In the genomic region with DNA sequence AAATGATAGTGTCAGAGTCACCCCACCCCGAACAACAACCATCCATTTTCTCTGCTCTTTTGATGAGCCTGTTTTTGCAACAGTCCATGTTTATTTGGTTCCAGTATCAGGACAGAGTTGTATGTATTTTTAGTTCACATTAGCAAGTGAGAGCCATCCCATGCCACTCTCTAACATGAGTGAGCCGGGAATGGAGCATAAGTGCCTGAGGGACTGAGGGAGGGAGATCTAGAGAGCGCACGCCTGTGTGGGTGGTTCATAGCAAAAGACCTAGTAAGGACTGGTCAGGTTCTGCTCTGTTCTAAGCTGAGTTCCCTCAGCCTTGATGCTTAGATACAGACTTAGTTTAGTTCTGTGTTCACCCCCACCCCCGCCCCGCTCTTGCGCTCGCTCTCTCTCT, we compare ENCODE assay signal across 15 mouse cellular contexts.
"Had no signal": no experiment of that assay in that cellular context is flagged by ENCODE, and none has a peak within 500 bp of the region (broad histone marks: within the 10 kb centered on the region; RNA-seq: fewer than 3 reads in every experiment).

No protein-coding gene starts in this region.

- DNase-seq: kidney, adult 18-20 months; kidney, postnatal 10 days; kidney, postnatal 4 days; liver; liver, embryonic 13.5 days; liver, postnatal 0 days; thymus, postnatal 4 days had no signal

- H3K27ac ChIP-seq: left cerebral cortex, adult 2 months; liver, embryonic 13.5 days; macrophage; midbrain, embryonic 15.5 days; neural tube, embryonic 12.5 days; stomach, postnatal 0 days had no signal

- H3K4me3 ChIP-seq: left cerebral cortex, adult 2 months; limb, embryonic 12.5 days; liver, embryonic 13.5 days; megakaryocyte, embryonic 14.5 days; midbrain, embryonic 15.5 days; neural tube, embryonic 12.5 days had no signal

- H3K9me3 ChIP-seq: limb, embryonic 12.5 days; liver, embryonic 13.5 days; megakaryocyte, embryonic 14.5 days; midbrain, embryonic 15.5 days; neural tube, embryonic 12.5 days had no signal

- H3K4me1 ChIP-seq: liver, embryonic 13.5 days; neural tube, embryonic 12.5 days had no signal

- ATAC-seq: liver, postnatal 0 days; midbrain, embryonic 15.5 days had no signal

- H3K36me3 ChIP-seq: limb, embryonic 12.5 days; liver, embryonic 13.5 days; midbrain, embryonic 15.5 days; neural tube, embryonic 12.5 days had no signal

- H3K27me3 ChIP-seq: limb, embryonic 12.5 days; liver, embryonic 13.5 days; midbrain, embryonic 15.5 days; neural tube, embryonic 12.5 days had no signal

- H3K9ac ChIP-seq: limb, embryonic 12.5 days; liver, embryonic 13.5 days; liver, postnatal 0 days; midbrain, embryonic 15.5 days; neural tube, embryonic 12.5 days had no signal

- H3K4me2 ChIP-seq: limb, embryonic 12.5 days; liver, embryonic 13.5 days; midbrain, embryonic 11.5 days; midbrain, embryonic 15.5 days; neural tube, embryonic 12.5 days had no signal
